Mouse (Mus musculus): ENCODE results near the gene Crybb1.

Crybb1 gene

DNA sequence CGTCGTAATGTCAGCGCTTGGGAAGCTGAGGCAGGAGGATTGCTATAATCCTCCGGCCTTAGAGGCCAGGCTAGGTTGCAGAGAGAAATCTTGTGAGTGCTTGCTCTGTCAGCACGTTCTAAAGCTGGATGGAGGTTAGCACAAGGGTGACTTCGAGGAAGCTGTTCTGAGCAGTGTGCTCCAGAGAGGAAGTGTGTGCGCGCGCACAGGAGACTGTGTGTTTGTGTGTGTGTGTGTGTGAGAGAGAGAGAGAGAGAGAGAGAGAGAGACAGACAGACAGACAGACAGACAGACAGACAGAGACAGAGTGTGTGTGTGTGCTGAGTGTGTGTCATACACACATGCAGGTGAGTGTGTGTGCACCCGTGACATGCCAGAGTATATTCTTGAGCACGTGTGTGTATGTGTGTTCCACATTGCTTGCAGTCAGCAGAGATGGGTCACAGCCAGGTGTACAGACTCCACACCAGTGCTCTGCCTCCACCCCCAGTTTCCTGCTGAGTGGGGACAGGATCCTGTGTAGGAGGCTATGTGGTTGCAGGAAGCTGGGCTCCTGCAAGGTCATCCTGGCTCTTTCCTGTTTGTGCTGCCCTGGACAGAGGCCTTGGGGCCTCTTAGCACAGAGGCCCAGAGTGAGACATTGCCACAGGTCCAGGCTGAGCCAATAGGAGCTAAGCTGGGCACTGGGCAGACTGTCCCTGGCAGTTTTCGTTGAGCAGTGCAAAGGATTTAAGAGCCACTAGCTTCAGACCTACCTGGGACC lies 42.8 kb downstream of the Crybb1 start:
- peak; percentile 38; the same call in 1 of the 2 replicates for ATAC-seq (ENCODE audit: insufficient number of reproducible peaks, low FRiP score, low TSS enrichment)

DNA sequence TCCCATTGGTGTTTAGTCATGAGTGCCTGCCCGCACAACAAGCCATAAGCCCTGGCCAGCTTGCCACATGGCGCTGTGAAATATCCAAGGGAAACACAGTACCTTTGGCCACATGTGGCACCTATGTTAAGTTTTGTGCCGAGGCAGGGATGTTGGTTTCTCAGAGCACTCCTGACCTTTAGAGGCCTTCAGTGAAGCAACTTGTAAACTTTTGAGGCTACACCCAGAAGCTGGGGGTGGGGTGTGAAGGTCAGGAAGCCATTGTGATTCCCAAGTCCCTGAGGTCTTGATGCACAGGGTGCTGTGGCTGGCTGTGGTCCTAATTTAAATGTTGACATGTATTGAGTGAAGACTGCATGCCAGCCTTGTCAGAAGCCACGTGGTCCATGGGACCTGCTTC lies 43.8 kb downstream of the Crybb1 start:
- ATAC-seq (ENCODE audit: insufficient number of reproducible peaks, low FRiP score, low TSS enrichment) = no peak

DNA sequence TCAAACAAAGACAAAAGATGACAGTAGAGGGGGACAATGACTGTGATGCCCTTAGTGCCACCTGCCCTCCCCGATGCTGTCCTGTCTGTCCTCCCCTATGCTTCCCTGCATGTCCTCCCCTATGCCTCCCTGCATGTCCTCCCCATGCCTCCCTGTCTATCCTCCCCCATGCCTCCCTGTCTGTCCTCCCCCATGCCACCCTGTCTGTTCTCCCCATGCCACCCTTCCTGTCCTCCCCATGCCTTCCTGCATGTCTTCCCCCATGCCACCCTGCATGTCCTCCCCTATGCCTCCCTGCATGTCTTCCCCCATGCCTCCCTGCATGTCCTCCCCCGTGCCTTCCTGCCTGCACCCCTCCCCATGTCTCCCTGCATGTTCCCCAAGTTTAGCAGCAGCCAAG lies 44.5 kb downstream of the Crybb1 start:
- no peak for ATAC-seq (ENCODE audit: insufficient number of reproducible peaks, low FRiP score, low TSS enrichment)

DNA sequence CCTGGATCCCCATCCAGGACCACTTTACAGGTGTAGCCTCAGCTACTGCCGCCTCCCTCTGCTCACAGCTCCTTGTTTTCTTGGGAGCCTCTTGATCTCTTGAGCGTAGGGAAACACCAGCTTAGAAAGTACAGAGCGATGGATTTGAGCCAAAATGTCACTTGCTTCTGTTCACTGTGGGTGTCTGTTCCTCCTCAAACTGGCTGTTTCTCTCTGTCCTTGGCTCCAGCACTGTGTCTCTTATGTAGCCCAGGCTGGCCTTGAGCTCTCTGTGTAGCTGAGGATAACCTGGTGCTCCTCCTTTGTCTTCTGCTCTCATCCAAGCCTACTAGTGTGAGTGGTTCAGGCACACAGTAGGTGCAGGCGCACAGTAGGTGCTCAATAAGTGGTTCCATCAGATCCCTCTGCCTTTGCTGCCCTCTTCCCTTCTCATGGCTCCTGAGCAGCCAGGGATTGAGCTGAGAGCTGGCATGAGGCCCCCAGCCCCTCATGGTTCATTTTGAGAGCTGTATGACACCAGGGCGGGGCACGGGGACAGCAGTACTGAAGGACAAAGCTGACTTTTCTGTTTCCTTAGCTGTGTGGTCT lies 45.2 kb downstream of the Crybb1 start:
- ATAC-seq (ENCODE audit: insufficient number of reproducible peaks, low FRiP score, low TSS enrichment) = no peak

DNA sequence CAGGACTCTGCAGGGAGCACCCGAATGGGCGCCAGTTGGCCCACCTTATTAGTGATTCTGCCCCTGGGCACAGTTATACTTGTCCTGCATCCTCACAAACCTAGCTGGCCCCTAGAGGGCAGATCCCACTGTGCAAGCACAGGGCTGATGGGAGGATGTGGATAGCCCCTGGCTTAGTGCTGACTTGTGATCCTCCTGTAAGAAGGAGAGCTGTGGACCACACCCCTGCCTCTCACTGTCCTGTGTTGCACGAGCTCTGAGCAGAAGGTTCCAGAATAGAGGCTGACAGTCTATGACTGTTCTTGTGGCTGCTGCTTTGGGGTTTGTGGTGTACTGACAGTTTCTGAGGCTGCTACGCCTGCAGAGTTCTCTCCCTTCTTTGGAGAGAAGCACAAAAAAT lies 46.1 kb downstream of the Crybb1 start:
- no peak for ATAC-seq (ENCODE audit: insufficient number of reproducible peaks, low FRiP score, low TSS enrichment)

DNA sequence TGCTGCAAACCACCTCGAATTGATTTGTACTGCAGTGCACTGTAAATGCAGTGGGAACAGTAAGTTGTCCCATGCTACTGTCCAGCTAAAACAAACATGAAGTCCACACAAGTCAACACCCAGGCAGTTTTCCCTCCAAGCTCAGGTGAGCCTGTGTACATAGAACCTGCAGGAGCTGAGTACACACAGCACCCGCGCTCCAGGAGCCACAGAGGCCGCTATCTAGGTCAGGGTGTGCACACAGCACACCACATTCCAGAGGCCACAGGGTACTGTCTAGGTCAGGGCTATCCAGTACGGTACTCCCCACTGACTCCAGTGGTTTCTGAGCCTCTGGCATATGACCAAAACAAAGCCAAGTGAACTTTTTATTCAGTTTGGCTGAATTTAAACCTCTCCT lies 46.7 kb downstream of the Crybb1 start:
- no peak for ATAC-seq (ENCODE audit: insufficient number of reproducible peaks, low FRiP score, low TSS enrichment)

DNA sequence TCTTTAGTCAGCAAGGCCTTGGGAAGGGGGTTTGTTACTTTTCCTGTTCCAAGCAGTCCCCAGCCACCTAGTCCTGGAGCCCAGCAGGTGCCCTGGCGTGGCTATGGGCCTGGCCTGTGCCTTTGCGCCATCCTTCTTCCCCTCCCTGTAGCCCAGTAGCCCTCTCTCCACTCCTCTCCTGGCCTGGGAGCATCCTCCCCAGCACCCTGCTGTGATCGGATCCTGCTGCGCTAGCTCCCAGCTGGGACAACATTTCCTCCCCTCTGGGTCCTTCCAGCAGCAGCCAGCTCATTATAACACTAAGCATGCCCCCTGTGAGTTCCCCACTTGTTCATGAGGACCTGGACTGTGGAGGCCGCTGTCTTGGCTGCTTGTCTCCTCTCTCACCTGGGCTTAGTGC lies 50.2 kb downstream of the Crybb1 start:
- ATAC-seq (ENCODE audit: insufficient number of reproducible peaks, low FRiP score, low TSS enrichment) = no peak

DNA sequence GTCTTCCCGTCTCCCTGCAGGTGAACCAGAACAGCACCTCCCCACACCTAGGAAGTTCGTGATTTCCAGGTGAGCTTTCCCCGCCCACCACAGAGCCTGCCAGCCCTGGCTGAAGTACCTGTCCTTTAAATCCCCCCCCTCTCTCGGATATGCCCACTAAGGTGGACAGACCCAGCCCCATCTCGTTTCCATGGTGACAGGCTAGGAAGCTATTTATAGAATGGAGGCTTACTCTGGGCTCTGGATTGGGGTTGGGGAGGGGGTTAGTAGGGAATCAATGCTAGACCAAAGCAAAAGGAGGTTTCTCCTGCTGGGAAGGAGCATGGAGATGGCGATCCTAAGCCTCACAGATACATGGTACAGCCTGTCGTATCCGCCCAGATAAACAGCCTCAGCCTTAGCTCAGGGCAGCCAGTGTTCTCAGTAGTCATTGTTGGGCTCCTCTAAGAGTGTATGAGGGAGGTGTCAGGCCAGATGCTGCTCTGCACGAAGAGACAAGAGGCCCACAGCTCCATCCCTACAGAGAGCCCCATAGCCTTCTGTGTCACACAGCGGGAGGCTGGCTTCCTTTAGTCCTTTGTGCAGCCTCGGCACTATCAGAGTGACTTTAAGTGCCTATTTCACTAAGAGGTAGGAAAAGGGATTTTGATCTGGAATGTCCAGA lies 57.7 kb downstream of the Crybb1 start:
- no peak for ATAC-seq (ENCODE audit: insufficient number of reproducible peaks, low FRiP score, low TSS enrichment)

DNA sequence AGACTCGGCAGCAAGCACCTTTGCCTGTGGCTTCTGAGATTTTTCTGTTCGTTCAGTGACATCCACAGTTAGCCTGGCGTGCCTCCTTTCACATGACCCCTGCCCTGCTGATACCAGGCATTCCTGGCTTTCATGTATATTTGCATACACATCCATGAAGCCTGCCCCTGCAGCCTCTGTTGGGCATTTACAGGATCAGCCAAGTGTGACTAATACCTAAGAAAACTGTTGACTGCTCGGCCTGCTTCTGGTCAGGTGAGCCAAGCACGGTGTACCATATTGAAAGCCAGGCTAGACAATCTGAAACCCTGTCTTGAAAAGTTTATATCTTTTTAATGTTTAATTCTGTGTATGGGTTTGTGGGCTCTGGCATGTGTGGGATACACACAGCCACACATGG lies 60.9 kb downstream of the Crybb1 start:
- ATAC-seq (ENCODE audit: insufficient number of reproducible peaks, low FRiP score, low TSS enrichment) = no peak

DNA sequence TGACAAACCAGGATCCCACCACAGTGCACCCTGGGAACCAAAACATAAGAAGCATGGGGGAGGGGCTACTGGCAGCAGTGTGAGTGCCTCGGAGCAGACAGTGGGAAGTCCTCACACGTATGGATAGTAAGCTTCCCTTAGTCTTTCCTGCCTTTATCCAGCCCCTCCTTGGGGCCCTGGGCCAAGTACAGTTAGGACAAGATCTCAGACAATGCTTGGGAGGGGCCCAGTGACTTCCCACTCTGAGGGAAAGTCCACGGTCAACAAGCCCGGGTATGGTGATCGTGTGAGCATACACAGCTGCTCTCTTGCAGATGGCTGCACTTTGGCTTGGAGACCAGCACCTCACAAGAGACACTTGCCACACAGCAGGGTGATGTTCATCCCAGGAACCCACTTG lies 61.7 kb downstream of the Crybb1 start:
- ATAC-seq (ENCODE audit: insufficient number of reproducible peaks, low FRiP score, low TSS enrichment) = no peak

Measured in cerebellum, adult (tissue).